Mouse (Mus musculus) embryonic facial prominence, embryonic 14.5 days (tissue): ENCODE data around the gene Mcf2l. TPM values are rescaled to one million over a fixed set of nuclear protein-coding genes. Genes with fewer than 3 reads are reported as not detected.
A peak's percentile ranks its signal among the peaks of the same experiment; 100 is the strongest.

Experiments used
- ATAC-seq: fragments of 200-750 bp; cut with Nextera tagmentation; 2 replicates; pipeline ENCODE4 v1.8.0; 2017; ENCODE audit warnings: low read depth, moderate number of reproducible peaks, moderate TSS enrichment
- DNase-seq: peaks from one replicate; pipeline ENCODE4 v3.0.0-alpha.2; 2015; ENCODE audit warnings: low spot score
- H3K27ac ChIP-seq: fragments of 300-500 bp; sonication (generic); replicated peaks from 2 replicates; pipeline ENCODE4 v1.5.1; 2014; ENCODE audit warnings: low read depth, mild to moderate bottlenecking, low read length, moderate library complexity
- H3K27me3 ChIP-seq: fragments of 300-500 bp; sonication (generic); replicated peaks from 2 replicates; pipeline ENCODE4 v1.6.1; 2014; ENCODE audit warnings: low read length; ENCODE audit not compliant: control insufficient read depth, insufficient read depth
- H3K36me3 ChIP-seq: fragments of 300-500 bp; sonication (generic); 2 replicates; pipeline ENCODE4 v1.6.1; 2014; ENCODE audit warnings: low read length, mixed read lengths; ENCODE audit not compliant: control insufficient read depth, insufficient read depth
- H3K4me1 ChIP-seq: fragments of 300-500 bp; sonication (generic); 2 replicates; pipeline ENCODE4 v1.6.1; 2014; ENCODE audit warnings: antibody characterized with exemption, low read length; ENCODE audit not compliant: control insufficient read depth, insufficient read depth
- H3K4me2 ChIP-seq: fragments of 300-500 bp; sonication (generic); 2 replicates; pipeline ENCODE4 v1.6.1; 2014; ENCODE audit warnings: low read depth, mild to moderate bottlenecking, low read length, moderate library complexity, mixed read lengths
- H3K4me3 ChIP-seq: fragments of 300-500 bp; sonication (generic); 2 replicates; pipeline ENCODE4 v1.5.1; 2014; ENCODE audit warnings: low read depth, mild to moderate bottlenecking, low read length
- H3K9ac ChIP-seq: fragments of 300-500 bp; sonication (generic); 2 replicates; pipeline ENCODE4 v1.6.1; 2014; ENCODE audit warnings: low read depth, mild to moderate bottlenecking, low read length, moderate library complexity, mixed read lengths
- H3K9me3 ChIP-seq: fragments of 300-500 bp; sonication (generic); 2 replicates; pipeline ENCODE4 v1.6.1; 2016; ENCODE audit warnings: low read length; ENCODE audit not compliant: control insufficient read depth
- WGBS: fragments of 180-500 bp; shearing (Covaris S2); extraction: QIAGEN DNeasy Blood & Tissue Kit; methylation state at CpG from one replicate; pipeline ENCODE4 v1.1.7; 2014; 5-methylcytosine and 5-hydroxymethylcytosine counted together
- polyA plus RNA-seq: library from polyadenylated mRNA; unstranded; fragments of >200 nt; fragmentation: Nextera tagmentation; extraction: Ambion mirVana; gene quantifications from 2 replicates; pipeline ENCODE4 v1.2.1, GENCODE M21; 2014

The Mcf2l gene
- 20.3 and 21.2 TPM in 2 replicates for polyA plus RNA-seq

GRCm38 (mm10) chr8:12873357-12874046 is at the start of gene Mcf2l:
Gene Mcf2l (plus strand): TSS chr8:12873806.
- Histone ChIP-seq H3K9ac (peak within 1 kb of the TSS; percentile 48), H3K4me3 (peak within 1 kb of the TSS; percentile 55), H3K4me2 (peak within 1 kb of the TSS; percentile 88), H3K27ac (no peak within 1 kb of the TSS), H3K9me3 (no peaks in the 10 kb centered on the region), H3K4me1 (no peaks in the 10 kb centered on the region; the same call in 1 of the 2 replicates), H3K27me3 (peaks cover 4% of the 10 kb centered on the region; the same call in 1 of the 2 replicates), H3K36me3 (no peaks in the 10 kb centered on the region)
- WGBS: 0% methylated on average over 25 of the region's 30 CpGs
- ATAC-seq (peak; percentile 82), DNase-seq (peak; percentile 83)

GRCm38 (mm10) chr8:12824562-12824961 is 49.0 kb upstream of the Mcf2l start:
- ATAC-seq (0 out of 2 replicates have a peak, but pooled peaks have one; percentile 21), DNase-seq (no peak)
- no peak overlapping the region for H3K9ac ChIP-seq
- no peak overlapping the region for H3K27ac ChIP-seq
- H3K9me3 ChIP-seq: no peaks in the 10 kb centered on the region
- 62% methylated on average over 10 of the region's 10 CpGs for WGBS
- no peak overlapping the region for H3K4me3 ChIP-seq
- H3K27me3 ChIP-seq: no peaks in the 10 kb centered on the region
- H3K4me1 ChIP-seq: no peaks in the 10 kb centered on the region
- peaks cover 88% of the 10 kb centered on the region for H3K36me3 ChIP-seq
- no peak overlapping the region for H3K4me2 ChIP-seq

- 62% methylated on average over 6 of the region's 6 CpGs for whole genome bisulfite sequencing
- H3K9ac ChIP-seq: no peak overlapping the region
- no peak for ATAC-seq
These were observed 48.4 kb upstream of the Mcf2l start for GRCm38 (mm10) chr8:12825236-12825635.

GRCm38 (mm10) chr8:12825686-12826237 is 47.8 kb upstream of the Mcf2l start:
- DNase-seq (no peak), ATAC-seq (no peak)
- Histone ChIP-seq H3K4me2 (no peak overlapping the region), H3K4me1 (no peaks in the 10 kb centered on the region), H3K9ac (no peak overlapping the region), H3K27ac (no peak overlapping the region), H3K36me3 (peaks cover 89% of the 10 kb centered on the region), H3K4me3 (no peak overlapping the region), H3K27me3 (no peaks in the 10 kb centered on the region), H3K9me3 (no peaks in the 10 kb centered on the region)
- WGBS: 82% methylated on average over 8 of the region's 8 CpGs

More at GRCm38 (mm10) chr8:12825236-12825635, 48.4 kb upstream of the Mcf2l start:
- H3K36me3 ChIP-seq: peaks cover 88% of the 10 kb centered on the region
- H3K27me3 ChIP-seq: no peaks in the 10 kb centered on the region
- no peaks in the 10 kb centered on the region for H3K4me1 ChIP-seq
- DNase-seq: no peak
- no peak overlapping the region for H3K4me2 ChIP-seq
- no peak overlapping the region for H3K27ac ChIP-seq
- no peaks in the 10 kb centered on the region for H3K9me3 ChIP-seq
- H3K4me3 ChIP-seq: no peak overlapping the region

- Histone ChIP-seq H3K4me2 (no peak overlapping the region), H3K4me1 (no peaks in the 10 kb centered on the region), H3K27me3 (no peaks in the 10 kb centered on the region), H3K4me3 (no peak overlapping the region), H3K9ac (no peak overlapping the region), H3K9me3 (no peaks in the 10 kb centered on the region), H3K36me3 (peaks cover 87% of the 10 kb centered on the region), H3K27ac (no peak overlapping the region)
- DNase-seq: no peak
- 80% methylated on average over 9 of the region's 9 CpGs for WGBS
- ATAC-seq: no peak
These were observed 46.5 kb upstream of the Mcf2l start for GRCm38 (mm10) chr8:12827124-12827523.

GRCm38 (mm10) chr8:12828298-12828697 is 45.3 kb upstream of the Mcf2l start:
- ATAC-seq (no peak), DNase-seq (no peak)
- H3K9me3 ChIP-seq: no peaks in the 10 kb centered on the region
- 88% methylated on average over 6 of the region's 6 CpGs for WGBS
- H3K4me1 ChIP-seq: no peaks in the 10 kb centered on the region
- no peak overlapping the region for H3K27ac ChIP-seq
- H3K9ac ChIP-seq: no peak overlapping the region
- peaks cover 87% of the 10 kb centered on the region for H3K36me3 ChIP-seq
- no peak overlapping the region for H3K4me3 ChIP-seq
- no peaks in the 10 kb centered on the region for H3K27me3 ChIP-seq
- H3K4me2 ChIP-seq: no peak overlapping the region

- Histone ChIP-seq H3K9ac (no peak overlapping the region), H3K36me3 (peaks cover 93% of the 10 kb centered on the region), H3K4me1 (no peaks in the 10 kb centered on the region), H3K4me2 (no peak overlapping the region), H3K9me3 (no peaks in the 10 kb centered on the region), H3K4me3 (no peak overlapping the region), H3K27me3 (no peaks in the 10 kb centered on the region), H3K27ac (no peak overlapping the region)
- ATAC-seq: no peak
- no peak for DNase-seq
- WGBS: 69% methylated on average over 1 of the region's 1 CpGs
These were observed 44.2 kb upstream of the Mcf2l start for GRCm38 (mm10) chr8:12829381-12829780.

- Histone ChIP-seq H3K4me2 (no peak overlapping the region), H3K4me3 (no peak overlapping the region), H3K9me3 (no peaks in the 10 kb centered on the region), H3K27me3 (no peaks in the 10 kb centered on the region), H3K9ac (no peak overlapping the region), H3K36me3 (peaks cover 91% of the 10 kb centered on the region), H3K4me1 (no peaks in the 10 kb centered on the region), H3K27ac (no peak overlapping the region)
- DNase-seq (no peak), ATAC-seq (no peak)
- WGBS: 85% methylated on average over 7 of the region's 7 CpGs
These were observed 41.7 kb upstream of the Mcf2l start for GRCm38 (mm10) chr8:12831659-12832589.
